Mouse (Mus musculus) lung, postnatal 0 days (tissue): ENCODE results near the gene Kif13a.

Experiments used
- CTCF ChIP-seq: IDR thresholded peaks from 2 replicates; pipeline ENCODE4 v1.5.1; 2016; ENCODE audit warnings: antibody characterized with exemption, mild to moderate bottlenecking
- EP300 ChIP-seq: IDR thresholded peaks from 2 replicates; pipeline ENCODE4 v1.6.1; 2016; ENCODE audit warnings: antibody characterized with exemption, mild to moderate bottlenecking, control low read depth

DNA sequence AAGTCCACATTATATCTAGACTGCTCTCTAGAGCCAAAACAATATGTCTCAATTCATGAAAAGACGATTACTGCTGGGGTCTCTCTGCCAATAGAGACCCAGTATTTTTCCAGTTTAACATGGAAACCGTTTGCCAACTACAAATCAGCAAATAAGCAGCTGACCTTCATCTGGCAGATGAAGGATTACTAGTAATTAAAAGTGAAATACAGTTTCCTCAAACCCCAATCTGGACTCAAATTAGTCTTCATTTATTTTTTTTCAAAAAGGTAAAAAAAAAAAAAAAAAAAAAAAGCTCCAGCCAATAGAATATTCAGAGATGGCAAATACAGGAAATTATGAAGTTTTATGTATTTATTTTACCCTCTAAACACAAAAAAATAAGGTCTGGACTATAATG is 199.7 kb downstream of the Kif13a start:
- TF ChIP-seq CTCF: no peak
- TF ChIP-seq EP300: no peak
